Mouse (Mus musculus): ENCODE data around the gene Fam204a. TPM values are rescaled to one million over a fixed set of nuclear protein-coding genes. Genes with fewer than 3 reads are reported as not detected.

Fam204a gene
- polyA plus RNA-seq (2016; fragmentation: Nextera tagmentation; extraction: Ambion mirVana), result 70.4 and 81.6 TPM in 2 replicates

DNA sequence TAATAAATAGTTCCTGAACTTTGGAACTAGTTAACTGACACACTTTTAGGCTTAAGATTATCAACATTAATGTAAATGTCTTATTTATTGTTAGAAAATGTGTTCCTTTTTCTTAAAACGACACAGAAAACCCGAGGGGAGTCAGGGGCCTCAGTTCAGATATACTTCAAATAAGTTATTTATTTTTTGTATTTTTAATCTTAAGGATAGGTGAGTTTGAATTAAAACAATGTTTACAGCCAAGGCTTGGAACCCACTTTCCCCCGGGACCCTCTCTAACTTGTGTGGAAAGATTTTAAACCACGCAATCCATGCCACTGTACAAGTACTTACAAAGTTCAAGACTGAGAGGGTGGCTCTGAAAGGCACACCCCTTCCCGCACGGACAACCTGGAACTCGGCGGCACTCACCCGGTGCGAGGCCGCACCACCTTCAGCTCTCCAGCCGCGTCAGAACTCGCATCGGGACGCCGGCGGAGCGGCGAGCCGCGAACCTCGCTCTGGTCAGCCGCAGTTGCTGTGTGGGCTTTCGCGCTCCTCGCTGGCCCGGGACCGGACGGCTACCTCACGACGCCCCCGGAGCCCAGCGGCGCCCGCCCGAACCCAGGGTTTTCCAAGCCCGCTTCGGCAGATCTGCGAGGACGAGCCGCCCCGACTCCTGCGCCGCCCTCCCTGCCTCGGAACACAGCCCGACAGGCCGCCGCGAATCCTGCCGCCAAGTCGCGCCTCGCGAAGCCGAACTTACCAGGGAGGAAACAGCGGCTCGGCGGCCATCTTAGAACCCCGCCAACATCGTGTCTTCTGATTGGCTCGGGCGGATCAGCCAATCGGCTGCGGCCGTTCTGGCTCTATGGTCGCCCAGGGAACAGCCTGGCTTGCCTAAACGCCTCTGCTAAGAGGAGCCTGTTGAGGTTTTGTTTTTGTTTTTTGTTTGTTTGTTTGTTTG lies at the start of gene Fam204a:
Gene Fam204a (minus strand): TSS at position 803 of the 946 bp plus-strand sequence.
- H3K36me3 ChIP-seq, result no peaks in the 10 kb centered on the region
- H3K27ac ChIP-seq, result peak within 1 kb of the TSS; percentile 98
- H3K4me2 ChIP-seq (replicated peaks), result peak within 1 kb of the TSS; percentile 53
- no peaks in the 10 kb centered on the region for H3K9me3 ChIP-seq (replicated peaks)
- peak within 1 kb of the TSS; percentile 87 for H3K4me3 ChIP-seq
- peak; percentile 100 for ATAC-seq (ENCODE audit: low FRiP score)
- no peaks in the 10 kb centered on the region; the same call in 1 of the 2 replicates for H3K27me3 ChIP-seq
- peaks cover 14% of the 10 kb centered on the region for H3K4me1 ChIP-seq
- H3K9ac ChIP-seq, result peak within 1 kb of the TSS; percentile 91
- under 1% methylated on average over 68 of the region's 68 CpGs for WGBS

DNA sequence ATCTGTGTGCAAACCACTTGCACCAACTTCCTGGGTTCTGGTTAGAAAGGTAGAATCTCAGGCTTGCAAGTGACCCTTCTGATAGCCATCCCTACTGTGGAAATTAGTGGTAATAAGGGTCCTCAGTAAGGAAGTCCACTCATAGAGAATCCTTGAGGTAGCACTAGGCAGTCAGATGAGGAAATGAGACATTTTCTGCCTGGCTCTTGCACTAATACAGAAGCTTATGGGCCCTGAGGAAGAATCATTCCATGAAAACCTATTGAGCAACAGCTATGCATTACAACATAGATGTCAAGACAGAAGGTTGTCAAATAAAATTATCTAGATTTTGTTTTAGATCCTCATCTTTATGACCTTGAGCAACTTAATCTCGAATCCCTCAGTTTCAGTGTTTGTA lies 39.3 kb upstream of the Fam204a start:
- no peak overlapping the region for H3K4me2 ChIP-seq (replicated peaks)
- no peak for ATAC-seq (ENCODE audit: low FRiP score)
- no peak overlapping the region for H3K9ac ChIP-seq
- no peak overlapping the region for H3K27ac ChIP-seq
- WGBS, result 67% methylated on average over 1 of the region's 1 CpGs
- no peaks in the 10 kb centered on the region for H3K36me3 ChIP-seq
- no peak overlapping the region for H3K4me3 ChIP-seq
- no peaks in the 10 kb centered on the region for H3K27me3 ChIP-seq
- H3K4me1 ChIP-seq, result no peaks in the 10 kb centered on the region
- H3K9me3 ChIP-seq (replicated peaks), result no peaks in the 10 kb centered on the region

DNA sequence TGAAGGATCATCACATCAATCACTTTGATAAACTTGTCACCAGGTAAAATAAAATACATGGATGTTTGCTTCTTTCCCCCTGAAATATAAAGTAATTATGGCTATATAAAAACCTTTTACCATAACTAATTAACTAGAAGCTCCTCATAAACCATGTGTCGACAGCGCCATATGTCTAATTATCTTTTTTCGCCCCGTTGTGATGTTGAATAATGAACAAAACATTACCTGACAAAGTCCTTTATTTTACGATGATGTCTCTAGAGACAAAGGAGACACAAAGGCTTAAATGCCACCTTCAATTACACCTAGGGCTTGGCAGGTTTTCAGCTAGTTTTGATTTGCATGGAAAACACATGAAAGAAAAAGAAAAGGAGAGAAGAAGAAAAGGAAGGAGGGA lies 34.2 kb upstream of the Fam204a start:
- Histone ChIP-seq H3K4me3 (no peak overlapping the region), H3K36me3 (no peaks in the 10 kb centered on the region), H3K9me3 (replicated peaks) (no peaks in the 10 kb centered on the region), H3K27me3 (no peaks in the 10 kb centered on the region), H3K9ac (no peak overlapping the region), H3K4me1 (no peaks in the 10 kb centered on the region), H3K27ac (no peak overlapping the region), H3K4me2 (replicated peaks) (no peak overlapping the region)
- 73% methylated on average over 5 of the region's 5 CpGs for WGBS
- ATAC-seq (ENCODE audit: low FRiP score), result no peak

DNA sequence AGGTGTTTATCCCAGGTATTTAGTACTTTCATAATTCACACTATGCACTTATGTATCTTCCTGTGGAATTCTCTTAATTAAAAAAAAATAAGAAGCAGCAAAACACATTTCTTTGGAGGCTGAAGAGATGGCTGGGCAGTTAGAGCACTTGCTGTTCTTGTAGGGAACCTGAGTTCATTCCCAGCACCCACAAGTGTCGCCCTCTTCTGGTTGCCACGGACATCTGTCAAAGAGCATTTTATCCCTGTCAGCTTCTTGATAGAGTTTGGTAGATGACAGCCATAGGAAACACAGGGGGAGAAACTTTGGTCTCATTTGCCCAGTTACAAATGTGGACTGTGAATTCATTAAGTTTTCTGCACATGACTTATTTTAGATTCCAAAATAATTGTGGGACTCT lies 25.5 kb upstream of the Fam204a start:
- no peaks in the 10 kb centered on the region for H3K27me3 ChIP-seq
- H3K4me2 ChIP-seq (replicated peaks), result no peak overlapping the region
- no peak for ATAC-seq (ENCODE audit: low FRiP score)
- 29% methylated on average over 2 of the region's 2 CpGs for WGBS
- no peaks in the 10 kb centered on the region for H3K4me1 ChIP-seq
- no peak overlapping the region for H3K4me3 ChIP-seq
- no peaks in the 10 kb centered on the region for H3K36me3 ChIP-seq
- no peak overlapping the region for H3K27ac ChIP-seq
- no peak overlapping the region for H3K9ac ChIP-seq
- no peaks in the 10 kb centered on the region for H3K9me3 ChIP-seq (replicated peaks)

DNA sequence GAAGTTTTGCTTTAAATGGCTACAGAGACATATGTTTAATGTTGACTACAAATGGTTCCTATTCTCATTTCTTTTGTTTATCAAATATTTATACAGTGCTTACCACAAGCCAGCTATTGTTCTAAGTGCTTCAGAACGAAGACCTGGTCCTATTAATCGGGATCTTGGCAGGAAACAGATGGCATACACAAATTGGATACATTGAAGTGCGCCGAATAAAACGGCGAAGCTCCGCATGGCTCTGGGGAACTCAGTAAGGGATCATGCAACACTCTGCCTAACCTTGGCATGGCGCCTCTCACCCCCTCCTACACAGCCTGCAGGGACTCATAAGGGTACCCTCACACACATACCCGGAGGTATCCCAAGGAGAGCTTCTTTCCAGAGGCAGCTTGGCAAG lies 24.7 kb upstream of the Fam204a start:
- no peaks in the 10 kb centered on the region for H3K36me3 ChIP-seq
- no peaks in the 10 kb centered on the region for H3K9me3 ChIP-seq (replicated peaks)
- H3K4me2 ChIP-seq (replicated peaks), result no peak overlapping the region
- no peaks in the 10 kb centered on the region for H3K4me1 ChIP-seq
- 79% methylated on average over 9 of the region's 9 CpGs for WGBS
- H3K27ac ChIP-seq, result no peak overlapping the region
- H3K27me3 ChIP-seq, result no peaks in the 10 kb centered on the region
- H3K9ac ChIP-seq, result no peak overlapping the region
- no peak for ATAC-seq (ENCODE audit: low FRiP score)
- no peak overlapping the region for H3K4me3 ChIP-seq

DNA sequence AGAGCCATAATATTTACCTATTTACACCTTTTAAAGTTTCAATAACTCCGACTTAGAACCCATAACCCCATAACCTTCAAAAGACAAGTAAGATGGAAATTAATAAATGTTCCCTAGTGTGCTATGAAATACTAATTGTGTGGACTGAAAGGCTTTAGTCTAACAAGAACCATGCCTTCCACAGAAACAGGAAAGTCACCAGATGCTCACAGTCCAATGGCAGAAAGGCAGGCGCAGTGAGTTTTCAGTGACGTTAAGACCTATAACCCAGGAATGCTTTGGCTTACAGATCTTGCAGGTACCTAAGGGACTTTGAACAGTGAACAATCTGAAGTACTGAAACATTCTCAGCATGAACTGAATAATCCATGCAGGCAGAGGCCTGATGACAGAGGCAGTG lies 18.7 kb upstream of the Fam204a start:
- no peak for ATAC-seq (ENCODE audit: low FRiP score)
- Histone ChIP-seq H3K4me3 (no peak overlapping the region), H3K9ac (no peak overlapping the region), H3K4me2 (replicated peaks) (no peak overlapping the region), H3K9me3 (replicated peaks) (no peaks in the 10 kb centered on the region), H3K27me3 (no peaks in the 10 kb centered on the region), H3K4me1 (peaks cover 8% of the 10 kb centered on the region; the same call in 1 of the 2 replicates), H3K27ac (no peak overlapping the region), H3K36me3 (no peaks in the 10 kb centered on the region)
- WGBS, result 81% methylated on average over 3 of the region's 3 CpGs

DNA sequence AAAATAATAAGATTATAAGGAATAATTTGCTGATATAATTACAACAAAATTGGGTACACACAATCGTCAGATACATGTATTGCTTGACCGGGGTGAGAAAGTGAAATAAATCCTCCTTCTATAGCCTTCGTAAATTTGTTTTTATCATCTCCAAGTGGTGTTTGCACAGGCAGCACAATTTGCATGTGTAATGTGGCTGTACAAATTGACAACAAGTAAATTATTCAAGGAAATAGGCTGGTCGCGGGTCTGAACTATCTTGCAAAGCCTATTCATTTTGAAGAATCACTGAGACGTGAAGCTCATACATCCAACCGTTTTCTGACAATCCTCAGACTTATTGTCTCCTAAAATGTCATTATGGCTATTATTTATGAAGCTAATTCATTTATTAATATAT lies 16.1 kb upstream of the Fam204a start:
- Histone ChIP-seq H3K36me3 (no peaks in the 10 kb centered on the region), H3K27me3 (no peaks in the 10 kb centered on the region), H3K4me1 (peaks cover 8% of the 10 kb centered on the region; the same call in 1 of the 2 replicates), H3K4me3 (no peak overlapping the region), H3K4me2 (replicated peaks) (no peak overlapping the region), H3K9ac (no peak overlapping the region), H3K9me3 (replicated peaks) (no peaks in the 10 kb centered on the region), H3K27ac (peak overlapping the region; percentile 62)
- 48% methylated on average over 7 of the region's 7 CpGs for WGBS
- peak; percentile 48 for ATAC-seq (ENCODE audit: low FRiP score)

DNA sequence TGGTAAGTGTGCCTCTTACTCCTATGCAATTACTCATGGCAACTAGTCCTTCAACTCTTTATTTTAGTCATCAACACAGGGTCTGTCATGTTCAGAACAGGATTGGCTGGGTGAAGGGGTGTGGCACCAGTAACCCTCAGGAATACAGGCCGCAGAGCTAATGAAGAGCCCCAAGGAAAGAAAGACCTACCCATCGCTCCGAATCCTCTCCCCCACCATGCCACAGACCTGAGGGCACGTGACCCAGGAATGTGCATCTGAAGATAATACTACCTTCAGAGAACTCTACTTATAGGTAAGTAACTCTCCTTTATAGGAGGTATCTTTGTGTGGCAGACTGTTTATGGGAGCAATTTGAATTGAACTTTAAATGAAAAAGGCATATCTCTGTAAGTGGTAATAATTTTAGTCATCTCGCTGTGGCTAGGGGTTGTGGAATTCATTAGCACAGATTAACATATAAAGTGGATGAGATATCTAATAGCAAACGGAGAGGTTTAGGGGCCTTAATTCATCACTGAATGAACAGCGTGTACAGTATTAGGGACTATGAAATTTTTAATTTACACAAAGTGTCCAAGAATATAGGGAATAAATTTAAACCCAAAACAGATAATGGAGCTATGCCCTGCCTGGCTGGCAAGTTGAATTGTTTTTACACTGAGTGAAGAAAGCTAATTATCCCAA lies 15.6 kb upstream of the Fam204a start:
- no peak overlapping the region for H3K4me2 ChIP-seq (replicated peaks)
- H3K27me3 ChIP-seq, result no peaks in the 10 kb centered on the region
- H3K9ac ChIP-seq, result no peak overlapping the region
- 51% methylated on average over 7 of the region's 7 CpGs for WGBS
- peaks cover 8% of the 10 kb centered on the region; the same call in 1 of the 2 replicates for H3K4me1 ChIP-seq
- H3K9me3 ChIP-seq (replicated peaks), result no peaks in the 10 kb centered on the region
- H3K4me3 ChIP-seq, result no peak overlapping the region
- H3K36me3 ChIP-seq, result no peaks in the 10 kb centered on the region
- ATAC-seq (ENCODE audit: low FRiP score), result peak; percentile 85
- peak overlapping the region; percentile 62 for H3K27ac ChIP-seq

DNA sequence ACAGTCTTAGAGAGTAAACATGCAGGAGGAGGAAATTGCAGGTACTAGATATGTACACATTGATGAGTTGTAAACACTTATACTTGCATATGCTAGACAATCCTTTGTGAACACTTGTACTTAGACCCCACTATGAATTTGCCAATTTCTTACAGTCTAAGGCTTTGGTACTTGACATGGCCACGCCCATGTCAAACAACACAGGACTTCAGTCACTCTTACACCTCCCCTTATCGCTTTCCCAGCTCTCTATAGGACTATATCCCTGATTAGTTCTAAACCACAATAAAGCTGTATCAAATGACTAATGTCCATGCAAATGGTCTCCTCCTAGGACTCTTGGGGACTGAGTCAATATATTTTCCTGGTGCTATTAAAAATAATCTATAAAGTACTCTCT lies 5.0 kb upstream of the Fam204a start:
- H3K27me3 ChIP-seq, result no peaks in the 10 kb centered on the region; the same call in 1 of the 2 replicates
- no peak overlapping the region for H3K4me3 ChIP-seq
- no peaks in the 10 kb centered on the region for H3K36me3 ChIP-seq
- no peak overlapping the region for H3K4me2 ChIP-seq (replicated peaks)
- H3K27ac ChIP-seq, result no peak overlapping the region
- no peak overlapping the region for H3K9ac ChIP-seq
- H3K4me1 ChIP-seq, result peaks cover 4% of the 10 kb centered on the region; the same call in 1 of the 2 replicates
- H3K9me3 ChIP-seq (replicated peaks), result no peaks in the 10 kb centered on the region
- WGBS, result 83% methylated on average over 2 of the region's 2 CpGs
- ATAC-seq (ENCODE audit: low FRiP score), result no peak

DNA sequence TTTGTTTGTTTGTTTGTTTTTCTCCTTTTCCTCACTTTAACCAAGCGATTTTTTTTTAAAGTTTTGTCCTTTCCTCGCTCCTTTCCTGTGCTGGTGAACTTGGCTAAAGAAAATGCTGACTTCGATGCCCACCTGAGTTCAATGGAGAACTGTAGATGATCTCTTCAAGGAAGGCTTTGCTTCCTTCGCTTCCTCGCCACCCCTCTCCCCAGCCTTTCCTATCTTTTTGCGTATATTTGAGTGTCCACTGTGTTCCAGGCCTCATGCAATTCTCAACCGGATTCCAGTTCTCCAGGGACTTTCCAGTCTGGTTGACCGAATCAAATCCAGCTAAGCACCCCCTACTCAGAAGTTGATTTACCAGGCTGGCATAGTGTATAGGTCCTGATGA lies 339 bp upstream of the Fam204a start:
- Histone ChIP-seq H3K27ac (no peak overlapping the region), H3K36me3 (no peaks in the 10 kb centered on the region), H3K4me3 (peak overlapping the region; percentile 87; the same call in 1 of the 2 replicates), H3K9me3 (replicated peaks) (no peaks in the 10 kb centered on the region), H3K4me1 (peaks cover 14% of the 10 kb centered on the region), H3K9ac (no peak overlapping the region), H3K27me3 (no peaks in the 10 kb centered on the region; the same call in 1 of the 2 replicates), H3K4me2 (replicated peaks) (peak overlapping the region; percentile 53)
- peak; percentile 13; the same call in 1 of the 2 replicates for ATAC-seq (ENCODE audit: low FRiP score)
- 49% methylated on average over 8 of the region's 8 CpGs for WGBS

DNA sequence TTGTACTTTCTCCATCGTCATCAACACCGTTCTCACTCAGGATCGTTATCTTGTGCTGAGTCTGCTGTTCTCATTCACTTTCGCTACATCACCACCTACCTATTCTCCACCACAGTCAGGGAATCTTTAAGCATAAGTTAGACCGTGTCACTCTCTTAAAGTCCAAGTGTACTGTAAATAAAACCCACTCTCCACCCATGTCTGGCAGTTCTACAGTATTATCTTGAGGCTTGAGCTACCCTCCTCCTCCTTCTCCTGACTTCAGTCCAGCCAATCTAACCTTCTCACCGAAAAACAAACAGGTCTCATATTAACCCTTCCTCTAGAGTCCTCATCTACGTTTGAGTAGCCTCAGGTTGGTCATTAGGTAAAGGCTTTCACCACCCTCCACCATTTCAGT lies 7.1 kb downstream of the Fam204a start:
- Histone ChIP-seq H3K27ac (no peak overlapping the region), H3K9ac (no peak overlapping the region), H3K4me2 (replicated peaks) (no peak overlapping the region), H3K36me3 (peaks cover 6% of the 10 kb centered on the region; the same call in 1 of the 2 replicates), H3K9me3 (replicated peaks) (no peaks in the 10 kb centered on the region), H3K4me3 (no peak overlapping the region), H3K4me1 (peaks cover 2% of the 10 kb centered on the region; the same call in 1 of the 2 replicates), H3K27me3 (no peaks in the 10 kb centered on the region)
- ATAC-seq (ENCODE audit: low FRiP score), result no peak
- WGBS, result 90% methylated on average over 7 of the region's 7 CpGs

DNA sequence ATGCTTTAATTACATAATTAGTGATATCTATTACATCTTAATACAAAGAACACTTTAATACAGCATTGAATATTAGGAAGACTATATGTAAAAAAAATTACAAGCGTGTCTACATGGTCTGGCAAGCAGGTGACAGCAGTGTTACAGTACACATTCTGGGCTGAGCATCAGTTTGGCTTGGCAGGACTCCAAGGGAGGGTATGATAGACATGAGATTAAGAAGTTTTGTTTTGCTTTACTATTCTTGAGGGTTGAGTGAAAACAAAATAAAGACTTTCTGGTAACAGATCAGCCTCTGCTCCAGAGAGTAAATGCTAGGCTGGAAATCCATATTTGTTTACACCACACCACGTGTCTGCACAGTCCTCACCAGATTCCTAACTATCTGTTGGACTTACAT lies 8.5 kb downstream of the Fam204a start:
- Histone ChIP-seq H3K4me1 (no peaks in the 10 kb centered on the region; the same call in 1 of the 2 replicates), H3K27ac (no peak overlapping the region), H3K9ac (no peak overlapping the region), H3K9me3 (replicated peaks) (no peaks in the 10 kb centered on the region), H3K27me3 (no peaks in the 10 kb centered on the region), H3K4me3 (no peak overlapping the region), H3K4me2 (replicated peaks) (no peak overlapping the region), H3K36me3 (peaks cover 8% of the 10 kb centered on the region)
- ATAC-seq (ENCODE audit: low FRiP score), result no peak
- WGBS, result 82% methylated on average over 2 of the region's 2 CpGs
